Mouse (Mus musculus): ENCODE results near the gene Spcs1.

GRCm38 (mm10) chr14:31004527-31004926 is 3.1 kb upstream of the Spcs1 start:
- TF ChIP-seq CTCF (conservative IDR thresholded peaks at IDR 0.05 in 1 of 2, IDR thresholded peaks at IDR 0.05 in 1 of 2; ENCODE audit: low read depth in 2 of 2, low read length in 2 of 2): no peak
- no peak for TF ChIP-seq BHLHE40 (IDR thresholded peaks at IDR 0.05; ENCODE audit: low read depth, low read length)
- no peak for TF ChIP-seq SMC3 (IDR thresholded peaks at IDR 0.05; ENCODE audit: low read depth, low read length)
- TF ChIP-seq POLR2A (IDR thresholded peaks at IDR 0.05; ENCODE audit: low read depth, low read length): no peak
- no peak for TF ChIP-seq MAFK (IDR thresholded peaks at IDR 0.05; ENCODE audit: insufficient replicate concordance, low read length)
- TF ChIP-seq USF1 (IDR thresholded peaks at IDR 0.05; ENCODE audit: low read depth, low read length): no peak
- no peak for TF ChIP-seq TBP (conservative IDR thresholded peaks at IDR 0.05; ENCODE audit: low read depth, low read length)
- TF ChIP-seq SIN3A (IDR thresholded peaks at IDR 0.05; ENCODE audit: low read length): no peak
- TF ChIP-seq CHD1 (IDR thresholded peaks at IDR 0.05; ENCODE audit: low read depth, low read length): no peak
- no peak for TF ChIP-seq CHD2 (IDR thresholded peaks at IDR 0.05; ENCODE audit: low read length)

Data from CH12.LX (cell line).